Mouse (Mus musculus) CD4-positive, CD25-positive, alpha-beta regulatory T cell, adult 9 weeks (primary cell): Measurements from ENCODE around the gene Hexim2. TPM values are rescaled to one million over a fixed set of nuclear protein-coding genes. Genes with fewer than 3 reads are reported as not detected.

Experiments
- polyA plus RNA-seq: library from polyadenylated mRNA; unstranded; fragments of 100-300 nt; shearing (Covaris generic); gene quantifications from one replicate; pipeline ENCODE4 v1.2.1, GENCODE M21; 2017

Gene Hexim2
- polyA plus RNA-seq, result 3.8 TPM

DNA sequence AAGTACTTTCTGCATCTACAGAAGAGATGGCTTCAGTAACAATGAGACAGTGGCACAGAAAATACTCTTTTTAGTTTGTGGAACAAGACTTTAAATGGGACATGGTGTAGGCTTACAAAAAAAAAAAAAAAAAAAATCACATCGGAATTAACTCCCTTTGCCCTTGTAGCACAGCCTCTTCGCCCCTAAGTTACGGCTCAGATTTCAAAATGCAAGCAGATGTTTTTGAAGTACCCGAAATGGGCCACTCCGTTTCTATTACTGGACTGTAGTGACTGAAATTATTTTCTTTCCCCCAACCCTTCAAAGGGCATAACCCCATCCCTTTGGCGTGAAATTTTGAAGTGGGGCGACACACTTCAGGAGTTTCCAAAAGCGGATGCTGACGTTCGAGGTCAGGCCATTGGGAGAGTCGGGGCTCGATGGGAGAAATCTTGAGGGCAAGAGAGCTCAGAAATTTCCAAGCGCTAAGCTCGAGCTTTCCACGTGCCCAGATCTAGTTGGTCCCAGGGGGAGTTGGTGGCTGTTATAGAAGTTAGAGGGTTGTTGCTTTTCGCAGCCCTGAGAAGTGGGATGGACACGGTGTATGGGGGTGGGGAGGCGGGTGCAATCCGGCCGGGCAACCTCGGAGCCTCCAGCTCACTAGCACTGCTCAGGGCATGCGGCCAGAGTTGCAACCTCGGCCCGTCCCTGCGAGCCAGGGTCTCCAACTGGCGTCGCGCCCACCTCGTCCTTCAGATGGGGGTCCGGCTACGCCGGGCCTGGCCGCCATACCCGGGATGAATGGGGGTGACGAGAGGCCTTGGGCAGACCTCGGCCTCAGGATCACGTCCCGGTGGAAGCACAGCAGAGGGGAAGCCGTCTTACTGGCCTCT is at the start of gene Hexim2:
Gene Hexim2 (plus strand): TSS at position 729 of the 875 bp plus-strand sequence.

GRCm38 (mm10) chr11:103101481-103101865 is 30.8 kb upstream of the Hexim2 start, which contains the start of the genes Plcd3 and Acbd4:
TSS of gene Plcd3 (minus strand) at chr11:103101658.
TSS of gene Acbd4 (plus strand) at chr11:103101682.

DNA sequence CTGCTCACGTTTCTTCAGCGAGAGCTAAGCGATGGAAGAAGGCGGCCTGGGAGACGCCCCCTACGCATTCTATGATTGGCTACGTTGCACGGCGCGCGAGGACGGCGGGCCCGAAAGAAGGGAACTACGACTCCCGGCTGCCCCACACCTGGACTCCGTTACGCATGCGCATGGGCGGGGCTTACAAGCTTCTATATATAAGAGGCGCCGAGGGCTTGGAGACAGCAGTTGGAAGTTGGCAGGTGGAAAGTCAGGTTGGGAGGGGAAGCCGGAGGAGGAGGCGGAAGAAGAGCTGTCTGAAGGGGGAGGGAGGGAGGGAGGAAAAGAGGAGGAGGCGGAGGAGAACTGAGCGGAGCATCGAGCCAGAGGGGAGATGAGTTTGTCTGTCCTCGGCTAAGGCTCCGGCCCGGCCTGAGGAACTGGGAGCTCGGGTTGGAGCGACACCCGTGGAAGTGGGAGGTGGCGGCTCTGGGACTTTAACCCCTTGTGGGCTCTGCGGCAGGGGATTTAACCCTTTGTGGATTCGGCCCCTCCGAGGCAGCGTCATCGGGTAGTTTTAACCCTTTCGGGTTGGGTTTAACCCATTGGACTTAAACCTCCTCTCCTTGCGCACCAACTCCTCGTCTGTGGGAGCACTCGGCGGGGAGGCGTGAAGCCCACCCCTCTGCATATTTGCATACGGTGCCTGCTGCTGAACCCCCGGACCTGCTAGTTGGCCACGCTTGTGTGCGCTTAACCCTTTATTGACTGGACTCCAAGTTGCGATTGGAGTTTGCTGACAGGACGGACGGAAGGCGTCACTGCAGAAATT is 16.0 kb upstream of the Hexim2 start, which contains the start of gene Hexim1:
Gene Hexim1 (plus strand): TSS at position 224 of the 811 bp plus-strand sequence.

DNA sequence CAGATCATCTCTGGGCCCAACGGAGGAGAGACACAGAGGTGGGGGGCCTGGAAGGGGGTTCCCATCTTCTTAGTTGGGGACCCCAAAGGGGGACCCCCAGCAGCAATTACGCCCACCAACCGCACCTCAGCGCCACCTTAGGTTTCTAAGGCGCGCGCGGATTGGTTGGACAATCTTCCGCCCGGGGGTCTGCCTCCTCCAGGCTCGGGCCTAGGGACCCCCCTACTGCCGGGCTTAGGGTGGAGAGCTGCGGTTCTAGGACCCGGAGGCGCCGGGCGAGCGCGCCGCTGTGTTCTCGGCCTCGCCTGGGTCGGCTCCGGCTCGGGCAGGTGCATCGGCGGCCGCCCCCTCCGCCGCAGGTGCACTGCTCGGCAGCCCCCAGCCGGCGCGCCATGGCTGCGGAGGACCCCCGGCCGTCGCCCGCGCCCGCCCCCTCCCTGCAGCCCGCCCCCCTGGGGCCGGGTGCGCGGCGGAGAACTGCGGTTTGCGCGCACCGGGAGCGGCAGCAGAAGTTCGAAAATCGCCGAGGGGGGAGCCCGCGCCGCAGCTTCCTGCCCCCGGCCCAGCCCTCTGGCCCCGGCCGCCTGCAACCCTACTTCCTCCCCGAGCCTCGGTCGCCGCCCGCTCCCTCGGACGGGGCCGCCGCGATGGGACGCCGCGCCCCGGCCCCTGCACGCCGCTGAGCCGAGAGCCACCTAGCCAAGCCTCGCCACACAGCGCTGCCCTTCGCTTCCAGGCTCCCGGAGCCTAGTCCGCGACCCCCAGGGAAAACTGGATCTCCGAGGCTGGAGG is 38.5 kb downstream of the Hexim2 start, which contains the start of gene Fmnl1:
Gene Fmnl1 (plus strand): TSS at position 614 of the 792 bp plus-strand sequence.

Other genes starting within 250 kb of the Hexim2 start
- not detected for gene Fam187a, start 247.3 kb upstream of the Hexim2 start, polyA plus RNA-seq
- gene Gfap, start 231.5 kb upstream of the Hexim2 start, polyA plus RNA-seq, result 0.10 TPM
- 2.6 TPM for gene Kif18b, start 207.3 kb upstream of the Hexim2 start, polyA plus RNA-seq
- gene C1ql1, start 185.7 kb upstream of the Hexim2 start, polyA plus RNA-seq, result not detected
- gene Nmt1, start 104.2 kb upstream of the Hexim2 start, polyA plus RNA-seq, result 81.7 TPM
- 34.8 TPM for gene Dcakd, start 104.1 kb upstream of the Hexim2 start, polyA plus RNA-seq
- not detected for gene Plcd3, start 30.8 kb upstream of the Hexim2 start, polyA plus RNA-seq
- 57.4 TPM for gene Acbd4, start 30.7 kb upstream of the Hexim2 start, polyA plus RNA-seq
- 4.0 TPM for gene Hexim1, start 16.2 kb upstream of the Hexim2 start, polyA plus RNA-seq
- 56.4 TPM for gene Fmnl1, start 38.7 kb downstream of the Hexim2 start, polyA plus RNA-seq
- not detected for gene 1700023F06Rik, start 76.1 kb downstream of the Hexim2 start, polyA plus RNA-seq
- not detected for gene Spata32, start 86.0 kb downstream of the Hexim2 start, polyA plus RNA-seq
- 37.9 TPM for gene Map3k14, start 135.0 kb downstream of the Hexim2 start, polyA plus RNA-seq
- 96.8 TPM for gene Arhgap27, start 231.3 kb downstream of the Hexim2 start, polyA plus RNA-seq